8 mouse cellular contexts compared by ENCODE assay signal in the genomic region with DNA sequence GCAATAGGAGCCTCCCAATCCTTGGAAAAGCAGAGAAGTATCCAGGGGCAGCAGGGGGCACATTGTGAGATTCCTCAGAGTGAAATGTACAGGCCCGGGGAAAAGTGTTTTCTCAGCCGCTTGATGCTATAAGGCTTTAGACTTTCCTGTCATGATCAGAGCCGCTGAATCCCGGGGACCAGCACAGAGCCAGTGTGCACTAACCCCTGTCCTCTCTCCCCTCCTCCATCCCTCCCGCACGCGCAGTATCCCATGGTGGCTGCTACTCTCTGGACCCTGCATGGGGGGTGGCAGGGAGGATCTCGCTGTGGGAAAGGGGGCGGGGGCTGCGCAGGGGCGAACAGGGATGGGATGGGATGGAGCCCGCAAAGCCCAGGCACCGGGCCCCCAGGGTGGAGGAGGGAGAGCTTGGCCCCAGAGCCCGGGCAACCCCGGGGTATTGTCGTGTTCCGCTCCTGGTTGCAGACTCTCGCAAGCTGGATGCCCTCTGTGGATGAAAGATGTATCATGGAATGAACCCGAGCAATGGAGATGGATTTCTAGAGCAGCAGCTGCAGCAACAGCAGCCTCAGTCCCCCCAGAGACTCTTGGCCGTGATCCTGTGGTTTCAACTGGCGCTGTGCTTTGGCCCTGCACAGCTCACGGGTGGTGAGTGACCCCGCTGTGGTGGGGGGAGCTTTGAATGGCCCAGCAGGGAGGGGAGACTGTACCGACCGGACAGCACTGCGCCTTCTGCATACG. TPM values are rescaled to one million over a fixed set of nuclear protein-coding genes. Genes with fewer than 3 reads are reported as not detected.
DNase-seq lines count a peak whose midpoint lies in the region; ATAC-seq and TF ChIP-seq lines count a peak whose summit lies in the region.

No protein-coding gene starts in this region.

- intact Hi-C loops in left cerebral cortex, postnatal 10 days (cut with DNase I), result loop anchor here (10.0 kb wide), 1 partner anchor 200 kb away; the partner anchor contains the start of gene Capn8

- peak; percentile 14 for DNase-seq in liver, adult 2 months (ENCODE audit: extremely low read depth, low read depth, low spot score)
- no peak for DNase-seq in liver
- peak; percentile 48 to 58 for DNase-seq in cerebellum, postnatal 10 days
- peak; percentile 8 to 68 for DNase-seq in left cerebral cortex, postnatal 10 days (ENCODE audit: extremely low spot score in 1 of 2, low spot score in 2 of 2)
- DNase-seq in neural tube, embryonic 10.5 days (ENCODE audit: extremely low spot score, low spot score), result peak; percentile 63
- DNase-seq in ovary, postnatal 36 days (ENCODE audit: low spot score), result no peak

- H3K9ac ChIP-seq in liver, adult 2 months (ENCODE audit: low read depth, low read length), result peak overlapping the region; percentile 64
- H3K9ac ChIP-seq in heart, embryonic 14.5 days (ENCODE audit: low read length), result peak overlapping the region; percentile 72

- TF ChIP-seq POLR2A in liver, adult 2 months (IDR thresholded peaks at IDR 0.05; ENCODE audit: extremely low read depth, insufficient read depth, low read length), result no peak

- peaks cover 3% of the 10 kb centered on the region; the same call in 1 of the 2 replicates for H3K4me1 ChIP-seq in liver, adult 2 months (ENCODE audit: control insufficient read depth, insufficient read depth, low read length)
- peaks cover 5 to 10% of the 10 kb centered on the region in 2 experiments; a peak in 2 of 4 replicates for H3K4me1 ChIP-seq in heart, embryonic 14.5 days (ENCODE audit: control insufficient read depth in 2 of 2, insufficient read depth in 2 of 2, low read length in 2 of 2)

- H3K27me3 ChIP-seq in liver, adult 2 months (ENCODE audit: control insufficient read depth, insufficient read depth, low read length), result no peaks in the 10 kb centered on the region
- H3K27me3 ChIP-seq in heart, embryonic 14.5 days (ENCODE audit: control insufficient read depth, insufficient read depth, low read length), result peaks cover 20% of the 10 kb centered on the region

- peak overlapping the region; percentile 96 for H3K4me2 ChIP-seq in heart, embryonic 14.5 days (ENCODE audit: low read length)

- 16% methylated on average over 27 of the region's 27 CpGs for WGBS in liver, adult 2 months
- WGBS in heart, embryonic 14.5 days, result 5% methylated on average over 27 of the region's 27 CpGs

- H3K79me2 ChIP-seq in liver, adult 2 months (ENCODE audit: control insufficient read depth, insufficient read depth, low read length), result no peaks in the 10 kb centered on the region

- no peaks in the 10 kb centered on the region for H3K9me3 ChIP-seq in heart, embryonic 14.5 days (ENCODE audit: control insufficient read depth, low read length)

- ATAC-seq in heart, embryonic 14.5 days (ENCODE audit: insufficient number of reproducible peaks, insufficient read depth, low FRiP score, low read depth), result peak; percentile 43; the same call in 1 of the 2 replicates
- ATAC-seq in monocyte, adult 5-6 weeks (replicated peaks; ENCODE audit: insufficient number of reproducible peaks, low FRiP score, low TSS enrichment, poor library complexity, severe bottlenecking), result no peak

- no peak for TF ChIP-seq CTCF in liver, adult 2 months (IDR thresholded peaks at IDR 0.05; ENCODE audit: low read depth, low read length)

- H3K4me3 ChIP-seq in liver, adult 2 months (ENCODE audit: insufficient read depth, low read depth, low read length), result peak overlapping the region; percentile 67
- peak overlapping the region; percentile 68 to 78 for H3K4me3 ChIP-seq in heart, embryonic 14.5 days (ENCODE audit: control insufficient read depth in 1 of 2, insufficient read depth in 1 of 2, low read depth in 1 of 2, low read length in 2 of 2)

- no peaks in the 10 kb centered on the region for H3K36me3 ChIP-seq in liver, adult 2 months (ENCODE audit: control insufficient read depth, insufficient read depth, low read length)
- no peaks in the 10 kb centered on the region for H3K36me3 ChIP-seq in heart, embryonic 14.5 days (ENCODE audit: control insufficient read depth, insufficient read depth, low read length)

- H3K27ac ChIP-seq in liver, adult 2 months (replicated peaks; ENCODE audit: insufficient read depth, low read depth, low read length), result no peak overlapping the region
- H3K27ac ChIP-seq in heart, embryonic 14.5 days (replicated peaks in 1 of 2; ENCODE audit: control insufficient read depth in 1 of 2, insufficient read depth in 1 of 2, low read depth in 2 of 2, low read length in 2 of 2), result no peak overlapping the region

RNA-seq across cellular contexts. Expression of gene Susd4, which starts 1.1 kb away (rescaled TPM):
- 1.3 TPM in 2 replicates for total RNA-seq in liver, adult 2 months (2014; rRNA removed)
- 1.8 and 8.3 TPM in 2 replicates for polyA plus RNA-seq in liver, adult 2 months (2012; rRNA removed)
- polyA plus RNA-seq in heart, embryonic 14.5 days (2014; fragmentation: Nextera tagmentation; extraction: Ambion mirVana), result 4.1 and 5.8 TPM in 2 replicates
- 10 to 100 TPM; 75.2 to 78.9 TPM for total RNA-seq in left cerebral cortex, postnatal 10 days (2021)
- total RNA-seq in monocyte, adult 5-6 weeks (2017), result not detected in 3 replicates

RNA-seq across cellular contexts. Expression of gene Ccdc185, which starts 15.7 kb away (rescaled TPM):
- not detected in 2 replicates for total RNA-seq in liver, adult 2 months (2014; rRNA removed)
- not detected in 2 replicates for polyA plus RNA-seq in liver, adult 2 months (2012; rRNA removed)
- polyA plus RNA-seq in heart, embryonic 14.5 days (2014; fragmentation: Nextera tagmentation; extraction: Ambion mirVana), result not detected in 2 replicates
- not detected for total RNA-seq in left cerebral cortex, postnatal 10 days (2021)
- 0.67 TPM in 1 of 3 replicates, not detected in the others for total RNA-seq in monocyte, adult 5-6 weeks (2017)

Comparison
In these comparisons a context has a peak if more than half of its experiments do, and no peak if none do; other contexts are left out.
1. DNase-seq: peak in liver, adult 2 months (single experiment), cerebellum, postnatal 10 days (2 of 2), left cerebral cortex, postnatal 10 days (2 of 2) and neural tube, embryonic 10.5 days (single experiment); none in liver (single experiment) and ovary, postnatal 36 days (single experiment).
2. RNA of gene Susd4, which starts 1.1 kb away (total RNA-seq): 75.2 to 78.9 TPM in left cerebral cortex, postnatal 10 days; 1.3 TPM in liver, adult 2 months and not detected in monocyte, adult 5-6 weeks; every median in the first group is over 10 times any median in the second.